Mouse (Mus musculus) heart, embryonic 12.5 days (tissue): ENCODE data around the gene Fbxl17. TPM values are rescaled to one million over a fixed set of nuclear protein-coding genes. Genes with fewer than 3 reads are reported as not detected.

Experiments used
- ATAC-seq: fragments of 200-750 bp; cut with Nextera tagmentation; 2 replicates; pipeline ENCODE4 v1.8.0; 2017; ENCODE audit warnings: moderate TSS enrichment, moderate library complexity; ENCODE audit not compliant: insufficient number of reproducible peaks, low FRiP score
- H3K27ac ChIP-seq: fragments of 300-500 bp; sonication (generic); 2 replicates; pipeline ENCODE4 v1.5.1; 2016; ENCODE audit warnings: mild to moderate bottlenecking, moderate library complexity; ENCODE audit not compliant: poor library complexity, severe bottlenecking
- H3K27me3 ChIP-seq: fragments of 300-500 bp; sonication (generic); replicated peaks from 2 replicates; pipeline ENCODE4 v1.6.1; 2016; ENCODE audit warnings: mild to moderate bottlenecking, moderate library complexity
- H3K36me3 ChIP-seq: fragments of 300-500 bp; sonication (generic); 2 replicates; pipeline ENCODE4 v1.6.1; 2016; ENCODE audit warnings: mild to moderate bottlenecking, moderate library complexity
- H3K4me1 ChIP-seq: fragments of 300-500 bp; sonication (generic); replicated peaks from 2 replicates; pipeline ENCODE4 v1.6.1; 2016; ENCODE audit warnings: mild to moderate bottlenecking
- H3K4me2 ChIP-seq: fragments of 300-500 bp; sonication (generic); 2 replicates; pipeline ENCODE4 v1.6.1; 2016; ENCODE audit warnings: mild to moderate bottlenecking, moderate library complexity
- H3K4me3 ChIP-seq: fragments of 300-500 bp; sonication (generic); 2 replicates; pipeline ENCODE4 v1.5.1; 2016; ENCODE audit warnings: mild to moderate bottlenecking
- H3K9ac ChIP-seq: fragments of 300-500 bp; sonication (generic); 2 replicates; pipeline ENCODE4 v1.6.1; 2016; ENCODE audit warnings: mild to moderate bottlenecking, moderate library complexity
- H3K9me3 ChIP-seq: fragments of 300-500 bp; sonication (generic); replicated peaks from 2 replicates; pipeline ENCODE4 v1.6.1; 2016; ENCODE audit warnings: mild to moderate bottlenecking, moderate library complexity
- WGBS: fragments of 180-500 bp; shearing (Covaris S2); methylation state at CpG from one replicate; pipeline ENCODE4 v1.1.7; 2016; 5-methylcytosine and 5-hydroxymethylcytosine counted together
- polyA plus RNA-seq: library from polyadenylated mRNA; unstranded; fragments of >200 nt; fragmentation: Nextera tagmentation; extraction: Ambion mirVana; gene quantifications from 2 replicates; pipeline ENCODE4 v1.2.1, GENCODE M21; 2016

The Fbxl17 gene
- polyA plus RNA-seq, 1 experiment from 2014 or later, result 7.1 TPM

GRCm38 (mm10) chr17:63310021-63310420 is 189.8 kb downstream of the Fbxl17 start:
- Histone ChIP-seq H3K4me3 (no peak overlapping the region), H3K36me3 (no peaks in the 10 kb centered on the region), H3K4me1 (0 out of 2 replicates have a peak, but pooled peaks cover 5% of the 10 kb centered on the region), H3K4me2 (no peak overlapping the region), H3K9me3 (peaks cover 5% of the 10 kb centered on the region; the same call in 1 of the 2 replicates), H3K27ac (no peak overlapping the region), H3K27me3 (no peaks in the 10 kb centered on the region), H3K9ac (no peak overlapping the region)
- no peak for ATAC-seq
- 79% methylated on average over 3 of the region's 3 CpGs for WGBS

GRCm38 (mm10) chr17:63303862-63304261 is 196.0 kb downstream of the Fbxl17 start:
- Histone ChIP-seq H3K36me3 (no peaks in the 10 kb centered on the region), H3K4me3 (no peak overlapping the region), H3K9ac (no peak overlapping the region), H3K9me3 (no peaks in the 10 kb centered on the region), H3K27me3 (no peaks in the 10 kb centered on the region), H3K27ac (no peak overlapping the region), H3K4me1 (peaks cover 10% of the 10 kb centered on the region), H3K4me2 (no peak overlapping the region)
- WGBS, result 47% methylated on average over 4 of the region's 4 CpGs
- ATAC-seq, result no peak

- ATAC-seq, result no peak
- no peaks in the 10 kb centered on the region for H3K27me3 ChIP-seq
- H3K4me2 ChIP-seq, result no peak overlapping the region
- peaks cover 10% of the 10 kb centered on the region for H3K4me1 ChIP-seq
- H3K27ac ChIP-seq, result no peak overlapping the region
- H3K36me3 ChIP-seq, result no peaks in the 10 kb centered on the region
- WGBS, result 77% methylated on average over 12 of the region's 12 CpGs
- no peaks in the 10 kb centered on the region for H3K9me3 ChIP-seq
- no peak overlapping the region for H3K4me3 ChIP-seq
- H3K9ac ChIP-seq, result no peak overlapping the region
Measured at GRCm38 (mm10) chr17:63301822-63302393, 197.9 kb downstream of the Fbxl17 start.

- no peak overlapping the region for H3K27ac ChIP-seq
- H3K27me3 ChIP-seq, result no peaks in the 10 kb centered on the region
Measured at GRCm38 (mm10) chr17:63295471-63295870, 204.3 kb downstream of the Fbxl17 start.

GRCm38 (mm10) chr17:63294961-63295360 is 204.9 kb downstream of the Fbxl17 start:
- no peak overlapping the region for H3K9ac ChIP-seq
- no peak for ATAC-seq
- H3K9me3 ChIP-seq, result no peaks in the 10 kb centered on the region
- no peak overlapping the region for H3K4me2 ChIP-seq
- no peaks in the 10 kb centered on the region for H3K27me3 ChIP-seq
- no peak overlapping the region for H3K27ac ChIP-seq
- 83% methylated on average over 3 of the region's 3 CpGs for WGBS
- 0 out of 2 replicates have a peak, but pooled peaks cover 3% of the 10 kb centered on the region for H3K4me1 ChIP-seq
- no peaks in the 10 kb centered on the region for H3K36me3 ChIP-seq
- no peak overlapping the region for H3K4me3 ChIP-seq

More at GRCm38 (mm10) chr17:63295471-63295870, 204.3 kb downstream of the Fbxl17 start:
- no peak overlapping the region for H3K4me2 ChIP-seq
- H3K9ac ChIP-seq, result no peak overlapping the region
- 66% methylated on average over 2 of the region's 2 CpGs for WGBS
- H3K9me3 ChIP-seq, result no peaks in the 10 kb centered on the region
- no peaks in the 10 kb centered on the region for H3K36me3 ChIP-seq
- H3K4me1 ChIP-seq, result 0 out of 2 replicates have a peak, but pooled peaks cover 3% of the 10 kb centered on the region
- no peak for ATAC-seq
- no peak overlapping the region for H3K4me3 ChIP-seq

- peaks cover 10% of the 10 kb centered on the region for H3K4me1 ChIP-seq
- no peak overlapping the region for H3K27ac ChIP-seq
- no peak overlapping the region for H3K9ac ChIP-seq
- no peaks in the 10 kb centered on the region for H3K9me3 ChIP-seq
- no peak for ATAC-seq
- no peak overlapping the region for H3K4me3 ChIP-seq
- 88% methylated on average over 3 of the region's 3 CpGs for WGBS
- H3K4me2 ChIP-seq, result no peak overlapping the region
- H3K27me3 ChIP-seq, result no peaks in the 10 kb centered on the region
- no peaks in the 10 kb centered on the region for H3K36me3 ChIP-seq
Measured at GRCm38 (mm10) chr17:63293979-63294378, 205.8 kb downstream of the Fbxl17 start.

GRCm38 (mm10) chr17:63289317-63289913 is 210.4 kb downstream of the Fbxl17 start:
- no peak overlapping the region for H3K27ac ChIP-seq
- WGBS, result 71% methylated on average over 1 of the region's 1 CpGs
- H3K27me3 ChIP-seq, result no peaks in the 10 kb centered on the region
- no peak for ATAC-seq
- no peaks in the 10 kb centered on the region for H3K9me3 ChIP-seq
- peaks cover 14% of the 10 kb centered on the region for H3K4me1 ChIP-seq
- no peaks in the 10 kb centered on the region for H3K36me3 ChIP-seq
- no peak overlapping the region for H3K9ac ChIP-seq
- no peak overlapping the region for H3K4me2 ChIP-seq
- no peak overlapping the region for H3K4me3 ChIP-seq

- Histone ChIP-seq H3K4me1 (peaks cover 17% of the 10 kb centered on the region), H3K27me3 (no peaks in the 10 kb centered on the region), H3K4me2 (no peak overlapping the region), H3K4me3 (no peak overlapping the region), H3K27ac (no peak overlapping the region), H3K9ac (no peak overlapping the region), H3K9me3 (no peaks in the 10 kb centered on the region), H3K36me3 (no peaks in the 10 kb centered on the region)
- WGBS, result 92% methylated on average over 4 of the region's 4 CpGs
- no peak for ATAC-seq
Measured at GRCm38 (mm10) chr17:63288850-63289249, 211.0 kb downstream of the Fbxl17 start.

- no peak overlapping the region for H3K27ac ChIP-seq
- no peaks in the 10 kb centered on the region for H3K27me3 ChIP-seq
- peaks cover 20% of the 10 kb centered on the region for H3K4me1 ChIP-seq
- no peak overlapping the region for H3K9ac ChIP-seq
- H3K4me3 ChIP-seq, result no peak overlapping the region
- H3K9me3 ChIP-seq, result no peaks in the 10 kb centered on the region
- no peaks in the 10 kb centered on the region for H3K36me3 ChIP-seq
- no peak overlapping the region for H3K4me2 ChIP-seq
- 27% methylated on average over 2 of the region's 2 CpGs for WGBS
- no peak for ATAC-seq
Measured at GRCm38 (mm10) chr17:63287413-63287812, 212.4 kb downstream of the Fbxl17 start.

- Histone ChIP-seq H3K4me2 (no peak overlapping the region), H3K27me3 (no peaks in the 10 kb centered on the region), H3K4me3 (no peak overlapping the region), H3K27ac (no peak overlapping the region), H3K9ac (no peak overlapping the region), H3K4me1 (peaks cover 20% of the 10 kb centered on the region), H3K9me3 (no peaks in the 10 kb centered on the region), H3K36me3 (no peaks in the 10 kb centered on the region)
- ATAC-seq, result no peak
- whole genome bisulfite sequencing, result 88% methylated on average over 11 of the region's 11 CpGs
Measured at GRCm38 (mm10) chr17:63285265-63285939, 214.4 kb downstream of the Fbxl17 start.

- WGBS, result 50% methylated on average over 4 of the region's 4 CpGs
Measured at GRCm38 (mm10) chr17:63284074-63284473, 215.7 kb downstream of the Fbxl17 start.

More at GRCm38 (mm10) chr17:63284074-63284473, 215.7 kb downstream of the Fbxl17 start:
- H3K27me3 ChIP-seq, result no peaks in the 10 kb centered on the region
- H3K9me3 ChIP-seq, result no peaks in the 10 kb centered on the region
- H3K27ac ChIP-seq, result no peak overlapping the region
- H3K9ac ChIP-seq, result no peak overlapping the region
- no peak for ATAC-seq
- H3K4me3 ChIP-seq, result no peak overlapping the region
- no peak overlapping the region for H3K4me2 ChIP-seq
- peaks cover 14% of the 10 kb centered on the region for H3K4me1 ChIP-seq
- H3K36me3 ChIP-seq, result no peaks in the 10 kb centered on the region
